In the genomic region with DNA sequence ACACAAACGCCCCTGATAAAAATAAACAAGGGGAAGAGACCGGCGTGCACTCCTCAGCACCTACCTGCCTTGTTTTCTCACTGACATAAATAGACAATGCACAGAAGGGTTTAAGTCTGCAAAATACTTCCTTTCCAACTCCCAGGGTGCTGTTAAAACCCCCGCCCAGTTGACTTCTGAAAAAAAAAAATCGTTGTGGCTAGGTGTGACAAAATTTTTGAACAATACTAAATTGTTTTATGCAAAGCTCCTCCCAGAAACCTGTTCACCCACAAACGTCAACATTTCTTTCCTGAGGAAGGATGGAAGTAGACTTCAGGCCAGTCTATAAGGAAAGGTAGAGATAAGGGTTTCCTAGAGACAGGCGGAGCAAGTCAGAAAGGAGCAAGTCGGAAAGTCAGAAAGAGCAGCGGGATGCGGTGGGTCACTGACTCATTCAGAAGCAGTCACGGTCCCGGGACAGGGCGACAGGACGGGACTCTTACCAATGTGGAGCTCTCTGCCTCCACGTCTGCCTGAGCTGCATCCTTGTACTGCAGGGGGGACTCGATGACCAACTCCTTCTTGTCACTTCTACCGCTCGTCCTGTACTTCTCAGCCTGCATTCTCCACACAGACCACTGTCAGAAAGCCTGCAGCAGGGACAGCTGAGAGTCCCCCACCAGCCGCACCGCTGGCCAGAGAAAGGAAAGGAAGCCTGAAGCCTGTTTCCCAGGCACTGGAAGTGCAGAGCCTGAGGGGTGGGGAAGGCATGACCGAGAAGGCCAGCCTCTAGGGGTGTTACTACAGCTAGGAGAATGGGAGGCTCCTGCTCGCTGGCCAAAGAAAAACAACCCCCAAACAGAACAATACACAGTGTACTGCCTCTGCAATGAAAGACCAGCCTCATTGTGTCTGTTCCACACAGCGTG, we compare ENCODE assay signal across 8 mouse cellular contexts.
DNase-seq lines count a peak whose midpoint lies in the region; ATAC-seq and TF ChIP-seq lines count a peak whose summit lies in the region.

No protein-coding gene starts in this region.

- H3K4me2 ChIP-seq in heart, embryonic 13.5 days = peak overlapping the region; percentile 83
- H3K4me2 ChIP-seq in kidney, postnatal 0 days (ENCODE audit: low read length) = peak overlapping the region; percentile 57
- peak overlapping the region; percentile 55 for H3K4me2 ChIP-seq in midbrain, embryonic 16.5 days (ENCODE audit: low read length)

- TF ChIP-seq CTCF in kidney, postnatal 0 days (IDR thresholded peaks at IDR 0.05; ENCODE audit: low read depth) = no peak
- TF ChIP-seq CTCF in liver, adult 2 months (IDR thresholded peaks at IDR 0.05; ENCODE audit: low read depth, low read length) = no peak

- H3K79me2 ChIP-seq in liver, adult 2 months (ENCODE audit: control insufficient read depth, insufficient read depth, low read length) = 0 out of 2 replicates have a peak, but pooled peaks cover 2% of the 10 kb centered on the region

- DNase-seq in cerebellum, adult 11-12 months = peak; percentile 42
- no peak for DNase-seq in cerebellum, postnatal 36 days
- peak; percentile 89 for DNase-seq in kidney, postnatal 0 days (ENCODE audit: low spot score)
- no peak for DNase-seq in liver, adult 2 months (ENCODE audit: extremely low read depth, low read depth, low spot score)

- peak overlapping the region; percentile 51 for H3K4me3 ChIP-seq in heart, embryonic 13.5 days
- peak overlapping the region; percentile 32 for H3K4me3 ChIP-seq in kidney, postnatal 0 days (replicated peaks; ENCODE audit: low read depth, low read length)
- peak overlapping the region; percentile 39 for H3K4me3 ChIP-seq in liver, adult 2 months (ENCODE audit: insufficient read depth, low read depth, low read length)
- H3K4me3 ChIP-seq in midbrain, embryonic 16.5 days (ENCODE audit: low read depth, low read length) = peak overlapping the region; percentile 25

- peak overlapping the region; percentile 78 for H3K9ac ChIP-seq in heart, embryonic 13.5 days
- H3K9ac ChIP-seq in kidney, postnatal 0 days (ENCODE audit: low read depth, low read length) = peak overlapping the region; percentile 58
- H3K9ac ChIP-seq in liver, adult 2 months (ENCODE audit: low read depth, low read length) = peak overlapping the region; percentile 8; the same call in 1 of the 2 replicates
- H3K9ac ChIP-seq in midbrain, embryonic 16.5 days (ENCODE audit: low read depth, low read length) = peak overlapping the region; percentile 62

- H3K9me3 ChIP-seq in heart, embryonic 13.5 days = no peaks in the 10 kb centered on the region
- H3K9me3 ChIP-seq in kidney, postnatal 0 days (replicated peaks; ENCODE audit: low read length) = no peaks in the 10 kb centered on the region
- no peaks in the 10 kb centered on the region for H3K9me3 ChIP-seq in midbrain, embryonic 16.5 days (replicated peaks; ENCODE audit: control insufficient read depth, low read length, poor library complexity, severe bottlenecking)

- H3K4me1 ChIP-seq in heart, embryonic 13.5 days = peaks cover 28% of the 10 kb centered on the region
- peaks cover 24% of the 10 kb centered on the region for H3K4me1 ChIP-seq in kidney, postnatal 0 days (replicated peaks; ENCODE audit: insufficient read depth, low read length)
- 0 out of 2 replicates have a peak, but pooled peaks cover 2% of the 10 kb centered on the region for H3K4me1 ChIP-seq in liver, adult 2 months (ENCODE audit: control insufficient read depth, insufficient read depth, low read length)
- peaks cover 15% of the 10 kb centered on the region for H3K4me1 ChIP-seq in midbrain, embryonic 16.5 days (ENCODE audit: control insufficient read depth, insufficient read depth, low read length)

- 7% methylated on average over 23 of the region's 23 CpGs for whole genome bisulfite sequencing in heart, embryonic 13.5 days
- 5% methylated on average over 23 of the region's 23 CpGs for WGBS in kidney, postnatal 0 days
- WGBS in liver, adult 2 months = 53% methylated on average over 23 of the region's 23 CpGs
- WGBS in midbrain, embryonic 16.5 days = 8% methylated on average over 23 of the region's 23 CpGs

- 0 out of 2 replicates have a peak, but pooled peaks have one; percentile 30 for ATAC-seq in erythroid progenitor cell, adult 5-6 weeks (replicated peaks; ENCODE audit: low FRiP score, poor library complexity, severe bottlenecking)
- no peak; the same call in 1 of the 2 replicates for ATAC-seq in heart, embryonic 13.5 days (ENCODE audit: extremely low read depth, insufficient number of reproducible peaks, low FRiP score, low TSS enrichment)
- peak; percentile 72 for ATAC-seq in kidney, postnatal 0 days (replicated peaks; ENCODE audit: low FRiP score, low read depth)
- peak; percentile 76; the same call in 1 of the 2 replicates for ATAC-seq in midbrain, embryonic 16.5 days
- no peak for ATAC-seq in activated CD4-positive, CD25-positive, alpha-beta regulatory T cell, adult 4 months

- TF ChIP-seq POLR2A in liver, adult 2 months (IDR thresholded peaks at IDR 0.05; ENCODE audit: extremely low read depth, insufficient read depth, low read length) = no peak

- H3K27me3 ChIP-seq in heart, embryonic 13.5 days (replicated peaks) = no peaks in the 10 kb centered on the region
- no peaks in the 10 kb centered on the region for H3K27me3 ChIP-seq in kidney, postnatal 0 days (ENCODE audit: insufficient read depth, low read length)
- H3K27me3 ChIP-seq in liver, adult 2 months (ENCODE audit: control insufficient read depth, insufficient read depth, low read length) = no peaks in the 10 kb centered on the region
- H3K27me3 ChIP-seq in midbrain, embryonic 16.5 days (ENCODE audit: control insufficient read depth, insufficient read depth, low read depth, low read length) = no peaks in the 10 kb centered on the region

- H3K36me3 ChIP-seq in heart, embryonic 13.5 days = no peaks in the 10 kb centered on the region
- H3K36me3 ChIP-seq in kidney, postnatal 0 days (ENCODE audit: insufficient read depth, low read length) = no peaks in the 10 kb centered on the region
- no peaks in the 10 kb centered on the region for H3K36me3 ChIP-seq in liver, adult 2 months (ENCODE audit: control insufficient read depth, insufficient read depth, low read length)
- H3K36me3 ChIP-seq in midbrain, embryonic 16.5 days (ENCODE audit: control insufficient read depth, insufficient read depth, low read length) = no peaks in the 10 kb centered on the region

- H3K27ac ChIP-seq in heart, embryonic 13.5 days (replicated peaks) = peak overlapping the region; percentile 80
- H3K27ac ChIP-seq in kidney, postnatal 0 days = peak overlapping the region; percentile 68
- 0 out of 2 replicates have a peak overlapping the region, but pooled peaks have one; percentile 10 for H3K27ac ChIP-seq in liver, adult 2 months (replicated peaks; ENCODE audit: insufficient read depth, low read depth, low read length)
- H3K27ac ChIP-seq in midbrain, embryonic 16.5 days (ENCODE audit: low read length) = peak overlapping the region; percentile 47

Comparison
In these comparisons a context has a peak if more than half of its experiments do, and no peak if none do; other contexts are left out.
1. DNase-seq: peak in cerebellum, adult 11-12 months (single experiment) and kidney, postnatal 0 days (single experiment); none in cerebellum, postnatal 36 days (0 of 2) and liver, adult 2 months (single experiment).
2. ATAC-seq: peak in erythroid progenitor cell, adult 5-6 weeks (single experiment), kidney, postnatal 0 days (single experiment) and midbrain, embryonic 16.5 days (single experiment); none in heart, embryonic 13.5 days (single experiment) and activated CD4-positive, CD25-positive, alpha-beta regulatory T cell, adult 4 months (single experiment).
3. H3K27ac ChIP-seq: peak in every context shown above with its lines; median percentile 80 in heart, embryonic 13.5 days; 68 in kidney, postnatal 0 days; 47 in midbrain, embryonic 16.5 days; 10 in liver, adult 2 months.
4. H3K9ac ChIP-seq: peak in every context shown above with its lines; median percentile 78 in heart, embryonic 13.5 days; 62 in midbrain, embryonic 16.5 days; 58 in kidney, postnatal 0 days; 8 in liver, adult 2 months.
5. Peak in every context shown above with its lines, with median percentiles within 50 percentile points of each other: H3K4me2 ChIP-seq and H3K4me3 ChIP-seq.